Mouse (Mus musculus) cerebellum, postnatal 36 days (tissue): Measurements from ENCODE around the gene Pml.

Experiments used
- DNase-seq, 2 experiments: peaks; one replicate each; pipeline ENCODE4 v3.0.0; 2021 to 2022; ENCODE audit warnings: mixed read lengths in 2 of 2

Gene Pml

DNA sequence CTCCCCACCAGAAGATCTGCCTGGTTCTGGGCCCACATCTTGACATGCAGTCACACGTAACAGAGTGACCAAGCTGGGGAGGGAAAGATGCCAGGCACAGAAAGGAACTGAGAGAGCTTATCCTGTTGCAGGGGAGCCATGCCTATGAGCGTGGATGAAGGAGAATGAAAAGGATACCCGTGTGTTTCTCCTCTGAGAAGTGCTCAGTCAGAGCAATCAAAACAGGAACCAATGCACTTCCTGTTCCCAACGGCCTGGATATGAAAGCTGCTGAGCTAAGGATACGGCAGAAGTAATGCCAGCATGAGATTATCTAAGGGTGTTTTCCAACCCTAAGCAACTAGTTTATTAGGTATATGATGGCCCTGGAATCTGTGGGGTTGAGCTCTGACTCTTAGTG, 17.2 kb downstream of the Pml start:
- DNase-seq = no peak

DNA sequence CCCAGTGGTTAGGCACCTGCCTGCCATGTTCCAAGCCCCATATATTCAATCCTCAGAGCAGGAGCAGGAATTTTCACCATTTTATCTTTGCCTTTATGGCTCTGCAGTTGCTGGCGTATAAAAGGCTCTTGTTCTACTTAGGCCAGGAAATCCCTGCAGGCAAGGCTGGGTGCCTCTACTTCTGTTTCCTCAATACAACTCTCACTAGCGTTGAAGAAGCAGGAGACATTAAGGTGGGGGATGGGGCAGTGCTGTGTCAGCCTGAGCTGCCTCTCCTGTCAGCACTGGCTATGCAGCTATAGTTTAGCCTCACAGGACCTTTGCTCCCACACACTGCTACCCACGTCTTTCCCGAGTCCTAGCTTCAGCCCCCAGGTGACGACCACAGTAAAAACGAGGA, 17.8 kb downstream of the Pml start:
- DNase-seq = no peak

DNA sequence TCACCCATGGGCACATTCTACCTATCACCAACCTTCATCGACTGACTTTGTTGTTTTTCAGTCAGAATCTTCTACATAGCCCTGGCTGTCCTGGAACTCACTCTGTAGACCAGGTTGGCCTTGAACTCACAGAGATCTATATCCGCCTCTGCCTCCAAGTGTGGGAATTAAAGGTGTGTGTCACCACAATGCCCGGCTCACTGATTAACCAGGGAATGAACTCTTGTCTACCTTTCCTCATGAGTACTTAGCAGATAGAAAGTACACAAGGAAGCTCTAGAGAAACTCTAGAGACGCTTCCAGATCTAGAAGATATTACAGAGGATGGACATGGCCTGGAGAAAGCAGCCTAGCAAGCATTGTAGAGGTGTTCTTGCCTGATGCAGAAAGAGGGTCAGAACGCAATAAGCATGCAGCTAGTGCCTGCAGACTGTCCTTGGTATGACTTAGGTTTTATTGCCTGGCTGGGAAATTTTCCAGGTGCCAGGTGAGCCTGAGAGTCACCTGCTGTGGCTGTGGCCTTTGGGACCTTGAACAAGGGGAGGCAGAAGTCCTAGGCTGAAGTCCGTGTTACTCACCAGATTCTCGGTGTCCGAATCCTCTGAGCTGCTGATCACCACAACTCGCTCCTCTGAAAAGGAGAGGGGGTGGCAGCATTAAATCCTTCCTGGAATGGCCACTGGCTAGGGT, 20.7 kb downstream of the Pml start:
- no peak for DNase-seq

DNA sequence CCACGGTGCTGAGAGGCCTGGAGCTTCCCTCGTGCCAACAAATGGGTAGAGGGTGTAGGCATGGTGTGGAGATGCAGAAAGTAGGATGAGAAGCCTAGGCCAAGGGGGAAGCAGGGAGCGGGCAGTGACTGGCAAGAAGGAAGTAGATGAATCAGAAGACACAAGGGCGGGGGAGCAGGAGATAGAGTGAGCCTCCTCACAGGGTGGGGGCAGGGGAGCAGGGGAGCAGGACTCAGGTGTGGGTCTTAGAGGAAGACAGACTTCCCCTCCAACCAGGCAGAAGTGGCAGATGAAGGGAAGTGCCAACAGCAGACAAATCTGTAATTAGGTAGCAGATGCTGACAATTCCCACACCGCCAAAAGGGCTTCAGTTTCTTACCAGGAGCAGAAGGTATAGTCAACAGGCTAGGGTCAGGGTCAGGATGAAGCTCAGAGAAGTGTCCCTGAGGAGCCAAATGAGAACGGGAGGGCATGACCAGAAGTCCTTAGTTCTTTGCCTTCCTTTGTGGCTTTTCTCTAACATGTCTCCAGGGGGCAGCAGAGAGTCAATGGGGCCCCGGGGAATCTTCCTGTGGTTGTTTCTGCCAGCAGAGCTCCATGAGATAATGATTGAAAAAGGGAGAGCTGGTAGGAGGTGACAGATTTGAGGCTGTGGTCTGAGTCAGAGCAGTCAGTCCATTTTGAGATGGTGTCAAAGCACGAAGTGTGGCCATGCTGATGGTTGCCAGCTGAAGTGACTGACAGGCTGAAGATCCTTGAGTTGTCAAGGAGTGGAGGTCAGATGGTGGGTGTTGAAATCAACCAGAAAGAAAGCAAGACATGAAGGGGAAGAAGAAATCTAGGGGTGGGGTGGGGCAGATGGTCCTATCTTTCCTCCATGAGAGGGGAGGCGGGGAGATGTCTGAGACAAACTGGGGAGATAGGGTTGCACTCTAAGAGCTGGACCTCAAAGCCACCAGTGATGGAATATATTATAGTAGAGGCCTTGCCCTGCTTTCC, 23.4 kb downstream of the Pml start:
- peak; percentile 37 to 45 for DNase-seq

DNA sequence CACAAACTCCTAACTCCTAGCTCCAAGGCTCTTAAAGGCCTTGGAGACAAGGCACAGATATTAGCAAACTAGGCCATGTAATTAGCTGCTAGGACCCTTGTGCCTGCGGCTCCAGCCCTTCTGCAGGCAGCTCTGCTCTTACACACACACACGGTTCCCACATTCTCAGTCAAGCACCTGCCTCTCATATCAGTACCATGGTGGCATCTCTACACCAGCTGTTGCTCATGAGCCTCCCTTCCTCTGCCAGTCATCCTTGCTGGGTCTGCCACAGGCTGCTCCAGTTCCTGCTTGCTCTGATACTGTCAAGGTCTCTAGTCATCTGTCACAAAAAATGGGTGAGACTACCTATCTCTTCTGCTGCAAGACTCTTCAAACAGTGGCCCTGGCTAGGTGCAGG, 25.2 kb downstream of the Pml start:
- DNase-seq = no peak

DNA sequence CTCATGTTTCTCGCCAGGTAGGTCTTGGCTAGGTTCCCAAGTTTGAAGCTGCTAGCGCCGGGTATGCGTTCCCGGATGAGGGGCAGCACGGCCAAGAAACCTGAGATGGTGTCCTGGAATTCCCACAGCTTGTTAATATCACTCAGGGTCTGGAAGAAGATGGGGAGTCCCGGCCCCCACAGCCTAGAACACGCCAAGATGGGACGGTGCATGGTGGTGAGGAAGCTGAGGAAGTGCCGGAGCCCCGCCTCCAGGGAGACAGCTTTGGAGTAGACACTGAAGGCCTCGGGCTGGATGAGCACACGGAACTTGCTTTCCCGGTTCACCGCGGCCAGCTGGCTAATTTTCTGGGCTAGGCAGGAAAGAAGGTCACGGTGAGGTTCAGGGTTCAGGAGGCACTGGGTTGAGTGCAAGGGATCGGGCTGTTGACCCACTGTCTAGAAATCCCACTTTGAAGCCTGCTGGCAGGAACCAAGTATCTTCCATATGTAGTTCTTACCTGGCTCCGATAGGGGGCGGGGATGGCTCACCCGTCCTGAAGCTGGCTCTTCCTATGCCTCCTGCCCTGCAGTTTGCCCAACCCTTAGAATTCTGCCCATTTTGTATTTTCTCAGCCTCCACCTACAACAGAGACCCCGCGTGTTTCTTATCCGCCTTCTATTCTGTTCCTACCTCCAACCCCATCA, 29.2 kb downstream of the Pml start:
- peak; percentile 47 to 53 for DNase-seq

DNA sequence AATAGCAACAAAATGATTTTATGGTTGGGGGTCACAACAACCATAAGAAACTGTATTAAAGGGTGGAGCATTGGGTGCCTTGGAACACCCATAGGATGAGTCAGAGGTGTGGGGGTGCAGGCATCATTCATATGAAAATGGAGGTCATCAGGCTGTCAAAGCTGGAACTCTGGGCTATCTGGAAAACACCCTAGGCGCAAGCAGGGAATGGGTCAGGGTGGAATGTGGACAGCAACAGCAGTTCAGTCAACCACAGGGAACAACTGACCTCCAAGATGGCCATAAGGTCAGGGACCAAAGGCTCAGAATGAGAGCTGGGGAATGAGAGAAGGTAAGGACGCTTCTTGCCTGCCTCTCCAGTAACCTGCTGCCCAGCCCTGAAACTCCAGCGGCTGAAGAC, 31.0 kb downstream of the Pml start:
- DNase-seq = no peak

DNA sequence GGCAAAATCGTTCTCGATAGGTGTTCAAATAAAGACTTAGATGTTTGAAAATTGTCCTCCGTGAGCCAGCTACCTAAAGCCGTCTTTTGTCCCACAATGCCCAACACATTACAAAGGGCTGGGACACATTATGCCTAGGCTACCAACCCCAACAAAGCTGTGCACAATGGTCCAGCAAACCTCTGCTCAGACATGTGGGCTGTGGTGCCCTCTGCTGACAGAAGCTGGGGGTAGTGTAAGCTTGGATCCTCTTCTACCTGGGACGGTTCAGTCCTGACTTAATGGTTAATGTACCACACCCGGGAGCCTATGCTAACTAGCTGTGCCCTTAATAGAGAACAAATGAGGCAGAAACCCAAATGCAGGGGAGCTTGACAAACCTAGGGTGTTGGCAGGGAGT, 33.2 kb downstream of the Pml start:
- peak; percentile 32 to 43 for DNase-seq

DNA sequence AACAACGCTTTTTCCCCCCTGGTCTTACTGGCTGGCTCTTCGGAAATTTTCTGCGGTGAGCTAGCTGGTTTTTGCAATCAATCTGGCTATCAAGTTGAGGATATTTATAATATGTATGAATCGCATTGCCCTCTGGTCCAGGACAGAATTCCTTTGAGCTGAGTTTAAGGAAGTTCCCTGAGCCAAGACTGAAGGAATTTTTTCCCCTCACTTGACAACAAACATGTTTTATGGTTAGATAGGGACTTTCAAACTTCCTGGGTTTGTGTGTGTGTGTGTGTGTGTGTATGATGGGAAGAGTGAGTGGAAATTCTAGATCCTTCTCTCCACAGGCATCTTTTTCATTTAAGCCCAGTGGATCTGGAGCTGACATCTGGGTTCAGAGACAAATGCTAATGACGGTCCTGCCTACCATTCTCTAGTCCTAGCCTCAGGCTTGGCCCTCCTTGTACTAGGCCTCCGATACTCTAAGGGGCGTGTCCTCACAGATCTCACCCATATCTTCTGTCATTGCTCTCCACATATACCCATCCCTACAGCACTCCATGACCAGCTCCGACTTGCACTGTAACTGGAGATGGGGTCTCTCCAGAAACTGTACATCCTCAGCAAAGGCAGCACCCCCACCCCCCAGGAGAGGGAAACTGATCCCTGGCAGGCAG, 34.9 kb downstream of the Pml start:
- DNase-seq = no peak

DNA sequence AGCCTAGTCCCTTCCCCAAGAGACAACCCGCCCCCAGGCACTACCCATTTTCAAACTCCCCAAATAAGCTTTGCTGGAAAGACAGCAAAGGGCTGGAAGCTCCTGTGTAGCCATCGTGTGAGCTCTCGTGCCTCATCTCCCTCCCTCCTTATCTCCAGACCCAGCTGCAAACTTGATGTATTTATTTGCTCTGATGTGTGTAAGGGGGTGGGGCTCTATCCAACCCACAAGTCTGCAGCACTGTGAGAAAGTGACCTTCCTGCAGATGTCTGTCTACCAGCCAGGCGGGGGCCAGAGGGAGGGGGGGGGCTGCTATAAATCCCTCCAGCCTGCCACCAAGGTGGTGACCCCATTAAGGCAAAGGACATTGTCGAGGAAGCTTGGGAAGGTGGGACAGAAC, 35.7 kb downstream of the Pml start:
- no peak for DNase-seq

DNA sequence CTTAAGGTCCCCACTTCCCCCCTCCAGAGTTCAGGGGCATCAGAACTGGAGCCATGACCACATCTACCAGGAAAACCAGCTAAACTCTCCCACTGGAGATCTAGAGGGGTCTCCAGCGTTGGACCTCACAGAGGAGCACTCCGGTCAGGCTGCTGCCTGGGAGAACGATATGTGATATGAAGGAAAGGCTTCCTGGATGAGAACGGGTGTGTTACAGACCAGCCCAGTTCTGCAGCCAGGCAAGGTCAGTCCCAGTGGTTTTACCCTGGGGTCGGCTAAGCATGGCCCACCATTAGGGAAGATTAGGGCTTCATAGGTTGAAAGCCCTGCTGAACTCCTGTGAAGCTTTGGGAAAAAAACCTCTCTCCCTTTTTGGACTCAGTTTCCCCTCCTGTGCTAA, 36.2 kb downstream of the Pml start:
- DNase-seq = no peak

DNA sequence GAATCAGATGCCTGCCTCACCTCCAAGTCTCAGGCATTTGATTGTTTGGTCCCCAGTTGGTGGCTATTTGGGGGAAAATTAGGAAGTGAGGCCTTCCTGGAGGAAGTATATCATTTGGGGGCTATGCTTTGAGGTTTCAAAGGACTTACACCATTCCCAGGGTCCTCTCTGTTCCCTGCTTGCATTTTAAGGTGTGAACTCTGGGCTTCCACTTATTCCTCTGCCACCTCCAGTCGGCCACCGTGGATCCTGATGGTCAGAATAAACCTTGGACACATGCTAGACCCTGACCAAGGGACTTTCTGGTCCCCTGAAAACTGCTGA, 39.3 kb downstream of the Pml start:
- no peak for DNase-seq

DNA sequence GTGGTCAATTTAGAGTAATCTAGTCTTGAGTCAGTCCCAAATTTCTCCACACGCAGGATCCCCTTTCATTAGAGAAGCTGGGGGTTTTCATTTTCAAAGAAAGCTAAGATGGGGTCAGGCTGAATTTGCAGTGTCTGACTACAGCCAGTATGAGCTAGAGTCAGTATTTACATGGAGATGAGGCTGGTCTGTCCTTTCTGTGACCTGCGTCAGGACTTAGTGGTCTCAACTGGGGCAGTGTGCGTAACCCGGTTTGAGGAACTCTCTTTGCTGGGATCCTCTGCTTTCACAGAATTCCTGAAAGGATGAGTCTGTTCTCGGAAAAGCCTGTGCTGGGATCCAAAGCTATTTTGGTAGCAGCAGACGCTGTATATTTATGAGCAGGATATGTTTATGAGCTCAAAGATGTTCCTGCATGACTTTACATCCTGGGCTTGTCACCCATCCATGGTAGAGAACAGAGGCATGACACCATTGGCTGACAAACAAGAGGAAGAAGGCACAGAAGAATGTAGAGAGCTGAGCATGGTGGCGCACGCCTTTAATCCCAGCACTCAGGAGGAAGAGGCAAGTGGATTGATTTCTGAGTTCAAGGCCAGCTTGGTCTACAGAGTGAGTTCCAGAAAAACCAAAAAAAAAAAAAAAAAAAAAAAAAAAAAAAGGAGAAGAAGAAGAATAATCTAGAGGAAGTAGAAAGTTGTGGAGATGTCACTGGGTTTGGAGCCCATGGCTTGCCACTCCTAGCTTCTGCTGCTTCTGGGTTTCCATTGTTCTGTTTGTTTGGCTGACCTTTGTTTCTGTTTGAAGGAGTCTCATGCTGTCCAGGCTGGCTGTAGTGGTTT, 39.9 kb downstream of the Pml start:
- DNase-seq = no peak

DNA sequence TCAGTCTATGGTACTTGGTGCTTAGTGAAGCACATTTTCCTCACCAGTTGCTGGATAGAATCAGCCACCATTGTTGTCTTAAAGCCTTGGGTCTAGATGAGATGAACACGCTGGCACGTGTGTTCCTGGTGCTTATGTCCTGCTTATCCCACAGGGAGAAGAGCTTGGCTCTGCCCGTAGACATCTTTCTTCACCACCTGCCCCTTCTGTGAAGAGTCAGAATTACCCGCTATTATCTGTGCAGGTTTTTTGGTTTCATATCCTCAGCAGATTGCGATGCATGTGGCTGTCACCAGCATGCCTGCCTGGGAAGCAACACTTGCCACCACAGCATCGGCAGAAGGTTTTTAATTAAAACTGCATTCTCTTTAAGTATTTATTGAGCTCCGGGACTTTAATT, 43.6 kb downstream of the Pml start:
- DNase-seq = no peak

DNA sequence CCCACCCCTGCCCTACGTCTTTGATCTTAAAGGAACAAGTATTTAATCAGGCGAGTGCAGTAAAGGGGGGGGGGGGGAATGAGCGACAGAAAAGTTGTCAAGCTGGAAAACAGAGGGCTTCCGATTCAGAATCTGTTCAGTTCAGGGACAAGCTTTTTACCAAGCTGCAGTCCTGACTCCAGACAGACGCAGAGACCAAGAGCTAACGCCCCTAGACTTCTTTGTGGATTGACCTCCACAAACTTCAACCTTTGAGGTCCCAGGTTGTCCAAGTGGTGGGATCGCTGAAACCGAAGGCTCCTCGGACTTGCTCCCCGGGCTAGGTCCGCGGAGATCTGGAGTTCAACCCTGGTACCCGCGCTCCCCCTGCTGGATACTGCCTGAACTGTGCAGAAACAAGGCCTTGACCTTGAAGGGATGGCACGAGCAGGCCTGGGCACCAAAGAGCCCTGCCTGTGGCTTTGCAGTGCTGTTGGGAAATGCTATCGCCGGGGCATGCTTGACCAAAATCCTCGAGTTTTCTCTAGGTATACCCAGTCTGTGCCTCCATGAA, 45.1 kb downstream of the Pml start:
- DNase-seq = peak; percentile 93 to 96

DNA sequence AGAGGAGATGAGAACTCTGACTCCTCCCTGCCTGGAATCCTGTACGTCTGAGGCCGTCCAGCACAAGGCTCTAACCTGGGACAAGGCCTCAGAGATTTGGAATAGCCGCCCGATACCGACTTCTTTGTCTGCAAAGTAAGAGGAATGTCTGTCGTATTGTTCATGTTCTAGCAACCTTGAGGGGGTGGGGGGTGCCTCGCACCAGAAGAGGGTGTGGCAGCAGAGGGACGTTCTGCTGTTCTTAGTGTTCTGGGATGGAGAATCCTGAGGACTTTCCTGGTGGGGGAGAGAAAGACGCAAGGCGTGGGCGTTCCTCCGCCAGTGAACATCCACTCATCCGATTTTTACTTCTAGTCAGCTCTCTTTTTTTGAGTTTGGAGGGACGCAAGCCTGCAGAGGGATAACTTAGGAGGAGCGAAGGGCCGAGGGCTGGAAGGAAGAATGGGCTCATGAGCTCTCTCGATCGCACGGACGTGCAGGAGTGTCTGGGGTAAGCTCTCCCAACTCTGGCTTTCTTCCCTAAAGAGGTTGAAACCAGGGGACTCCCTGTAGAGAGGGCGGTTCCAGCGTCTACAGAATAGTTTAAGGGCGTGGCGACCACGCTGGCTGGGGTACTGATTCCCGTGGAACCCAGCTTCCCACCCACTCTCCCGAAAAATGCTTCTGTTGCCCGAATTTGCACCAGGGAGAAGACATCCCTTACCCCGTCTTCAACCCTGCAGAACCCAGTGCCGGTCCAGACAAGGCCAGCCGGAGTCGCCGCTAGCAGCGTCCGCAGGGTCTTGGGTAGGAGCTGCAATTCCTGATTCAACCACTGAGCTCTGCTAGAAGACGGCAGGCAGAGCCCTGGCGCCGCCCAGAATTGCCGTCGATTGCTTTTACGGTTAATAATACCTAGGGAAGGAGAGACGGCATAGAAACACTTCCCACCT, 45.8 kb downstream of the Pml start, which contains the start of the genes Islr and Islr2:
Gene Islr, minus strand, starts transcription at position 791 of the 932 bp plus-strand sequence.
Gene Islr2, minus strand, starts transcription at position 804 of the 932 bp plus-strand sequence.
- DNase-seq = peak; percentile 27 to 34

DNA sequence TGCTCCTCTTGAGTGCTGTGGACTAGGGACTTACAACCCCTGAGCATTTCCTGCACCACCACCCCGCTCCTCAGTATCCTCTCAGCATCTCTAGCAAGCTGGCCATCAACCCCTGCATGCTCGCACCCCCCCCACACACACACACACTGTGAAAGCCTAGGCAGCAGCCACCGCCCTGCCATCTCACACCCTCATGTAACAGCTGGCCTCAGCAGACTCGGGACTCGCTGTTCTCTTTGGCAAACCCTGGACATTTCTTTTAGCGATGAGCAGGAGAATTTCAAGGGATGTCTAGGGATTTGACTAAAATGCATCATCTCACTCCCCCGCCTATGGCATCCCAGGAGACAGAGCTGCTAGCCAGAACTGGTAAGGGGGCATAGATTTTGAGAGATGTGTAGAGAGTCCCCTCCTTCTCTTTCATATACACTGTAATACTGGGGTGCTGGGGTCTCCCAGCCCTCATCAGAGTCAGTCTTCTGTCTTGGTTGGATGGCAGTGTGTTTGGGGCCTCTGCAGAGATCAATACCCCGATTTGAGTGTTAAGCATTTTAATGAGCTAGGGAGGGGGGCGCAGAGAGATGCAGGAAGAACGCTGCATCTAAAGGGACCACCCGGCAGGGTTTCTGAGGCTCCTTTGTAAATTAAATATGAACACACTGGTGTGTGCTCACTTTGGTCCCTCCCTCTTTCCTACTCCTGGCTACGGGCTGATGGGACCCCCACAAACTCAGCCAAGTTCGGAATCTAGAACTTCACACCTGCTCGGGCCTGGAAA, 46.7 kb downstream of the Pml start:
- no peak for DNase-seq

DNA sequence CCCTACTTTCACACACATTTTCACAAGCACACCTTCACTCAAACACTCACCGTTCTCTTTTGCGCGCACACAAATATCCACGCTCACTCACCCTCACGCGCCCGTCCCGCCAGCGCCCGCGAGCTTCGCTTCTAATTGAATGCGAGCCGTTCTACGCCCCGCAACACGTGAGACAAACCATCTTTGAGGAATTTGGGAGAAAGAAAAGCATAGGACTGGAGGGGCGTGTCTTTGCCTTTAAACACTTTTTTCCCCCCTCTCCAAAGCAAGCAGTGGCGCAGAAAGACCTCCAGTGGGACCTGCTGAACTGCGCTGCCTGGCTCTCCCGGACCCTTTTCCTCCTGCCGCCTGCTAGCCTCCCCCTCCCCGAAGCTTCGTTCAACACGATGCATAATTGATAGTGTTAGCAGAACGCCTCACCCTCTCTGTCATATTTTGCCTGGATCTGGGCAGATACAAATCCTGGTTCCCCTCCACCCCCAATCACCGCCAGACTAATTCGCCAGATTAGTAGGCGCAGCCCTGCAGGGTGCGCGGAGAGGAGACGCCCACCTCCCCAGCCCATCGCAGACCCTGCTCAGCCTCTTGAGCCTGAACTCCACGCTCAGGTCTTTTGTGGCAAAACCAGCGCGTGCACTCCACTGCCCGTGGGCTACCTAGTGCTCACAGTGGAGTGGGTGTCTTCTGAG, 47.6 kb downstream of the Pml start:
- no peak for DNase-seq
